Mouse (Mus musculus): ENCODE measurements around the gene Oosp3. TPM values are rescaled to one million over a fixed set of nuclear protein-coding genes. Genes with fewer than 3 reads are reported as not detected.

The Oosp3 gene
- not detected in 2 replicates for polyA plus RNA-seq (2015; fragmentation: Nextera tagmentation; extraction: Ambion mirVana)

GRCm38 (mm10) chr19:11696755-11697154 is at the start of gene Oosp3:
Oosp3 (plus strand) TSS chr19:11697055.

GRCm38 (mm10) chr19:11660459-11660858 is 36.4 kb upstream of the Oosp3 start, which contains the start of gene Oosp2:
Oosp2 (minus strand) TSS chr19:11660559.

GRCm38 (mm10) chr19:11690839-11691238 is 6.0 kb upstream of the Oosp3 start, which contains the start of gene Oosp1:
Oosp1 (minus strand) TSS chr19:11691150.

GRCm38 (mm10) chr19:11747298-11747697 is 50.4 kb downstream of the Oosp3 start, which contains the start of gene Gif:
Gif (plus strand) TSS chr19:11747554.

Other genes starting within 250 kb of the Oosp3 start
- gene Ms4a6c, start 227.7 kb upstream of the Oosp3 start, polyA plus RNA-seq (2015; fragmentation: Nextera tagmentation; extraction: Ambion mirVana), result 10.5 and 14.3 TPM in 2 replicates
- gene Gm8369, start 211.1 kb upstream of the Oosp3 start, polyA plus RNA-seq (2015; fragmentation: Nextera tagmentation; extraction: Ambion mirVana), result 0.04 and 0.35 TPM in 2 replicates
- 7.2 and 10.4 TPM in 2 replicates for gene Ms4a6b, start 180.5 kb upstream of the Oosp3 start, polyA plus RNA-seq (2015; fragmentation: Nextera tagmentation; extraction: Ambion mirVana)
- gene Ms4a4d, start 160.3 kb upstream of the Oosp3 start, polyA plus RNA-seq (2015; fragmentation: Nextera tagmentation; extraction: Ambion mirVana), result 3.8 and 4.0 TPM in 2 replicates
- 10.5 and 12.0 TPM in 2 replicates for gene Ms4a6d, start 92.2 kb upstream of the Oosp3 start, polyA plus RNA-seq (2015; fragmentation: Nextera tagmentation; extraction: Ambion mirVana)
- 2.4 and 4.2 TPM in 2 replicates for gene Ms4a2, start 73.3 kb upstream of the Oosp3 start, polyA plus RNA-seq (2015; fragmentation: Nextera tagmentation; extraction: Ambion mirVana)
- gene Ms4a3, start 56.2 kb upstream of the Oosp3 start, polyA plus RNA-seq (2015; fragmentation: Nextera tagmentation; extraction: Ambion mirVana), result 0.21 TPM in 1 of 2 replicates, not detected in the other
- not detected in 2 replicates for gene Oosp2, start 36.5 kb upstream of the Oosp3 start, polyA plus RNA-seq (2015; fragmentation: Nextera tagmentation; extraction: Ambion mirVana)
- not detected in 2 replicates for gene Oosp1, start 5.9 kb upstream of the Oosp3 start, polyA plus RNA-seq (2015; fragmentation: Nextera tagmentation; extraction: Ambion mirVana)
- not detected in 2 replicates for gene Gif, start 50.5 kb downstream of the Oosp3 start, polyA plus RNA-seq (2015; fragmentation: Nextera tagmentation; extraction: Ambion mirVana)
- 43.4 and 44.6 TPM in 2 replicates for gene Mrpl16, start 73.3 kb downstream of the Oosp3 start, polyA plus RNA-seq (2015; fragmentation: Nextera tagmentation; extraction: Ambion mirVana)
- gene Stx3, start 122.3 kb downstream of the Oosp3 start, polyA plus RNA-seq (2015; fragmentation: Nextera tagmentation; extraction: Ambion mirVana), result 3.1 and 3.5 TPM in 2 replicates
- gene Olfr1417, start 142.2 kb downstream of the Oosp3 start, polyA plus RNA-seq (2015; fragmentation: Nextera tagmentation; extraction: Ambion mirVana), result not detected in 2 replicates
- not detected in 2 replicates for gene Olfr1418, start 164.0 kb downstream of the Oosp3 start, polyA plus RNA-seq (2015; fragmentation: Nextera tagmentation; extraction: Ambion mirVana)
- not detected in 2 replicates for gene Olfr1419, start 178.1 kb downstream of the Oosp3 start, polyA plus RNA-seq (2015; fragmentation: Nextera tagmentation; extraction: Ambion mirVana)
- 0.08 TPM in 1 of 2 replicates, not detected in the other for gene Olfr1420, start 189.5 kb downstream of the Oosp3 start, polyA plus RNA-seq (2015; fragmentation: Nextera tagmentation; extraction: Ambion mirVana)
- gene Patl1, start 215.3 kb downstream of the Oosp3 start, polyA plus RNA-seq (2015; fragmentation: Nextera tagmentation; extraction: Ambion mirVana), result 10.0 and 11.3 TPM in 2 replicates